Comparison of ENCODE assay signal across 8 mouse cellular contexts in genomic region chr17:85799081-85799864, GRCm38 (mm10).
A peak's percentile ranks its signal among the peaks of the same experiment; 100 is the strongest.
DNase-seq lines count a peak whose midpoint lies in the region; ATAC-seq and TF ChIP-seq lines count a peak whose summit lies in the region.

No protein-coding gene starts in this region.

- H3K36me3 ChIP-seq in kidney, embryonic 15.5 days, result no peaks in the 10 kb centered on the region
- H3K36me3 ChIP-seq in limb, embryonic 12.5 days, result no peaks in the 10 kb centered on the region

- H3K9ac ChIP-seq in kidney, embryonic 15.5 days, result peak overlapping the region; percentile 31
- H3K9ac ChIP-seq in limb, embryonic 12.5 days (replicated peaks), result peak overlapping the region; percentile 78

- no peak for TF ChIP-seq CTCF in embryonic fibroblast, embryonic 13.5 days (IDR thresholded peaks at IDR 0.05; ENCODE audit: borderline replicate concordance, insufficient read depth, low read length)

- no peak for TF ChIP-seq POLR2A in embryonic fibroblast, embryonic 13.5 days (IDR thresholded peaks at IDR 0.05; ENCODE audit: low read depth, low read length)

- H3K27me3 ChIP-seq in kidney, embryonic 15.5 days, result peaks cover 79% of the 10 kb centered on the region
- peaks cover 57% of the 10 kb centered on the region for H3K27me3 ChIP-seq in limb, embryonic 12.5 days

- intact Hi-C loops in left cerebral cortex, postnatal 10 days (cut with DNase I), result loop anchor here (5.0 kb wide), 1 partner anchor 107 kb away; no protein-coding TSS in a partner anchor

- peak overlapping the region; percentile 78 for H3K27ac ChIP-seq in kidney, embryonic 15.5 days
- H3K27ac ChIP-seq in embryonic fibroblast, embryonic 13.5 days (ENCODE audit: insufficient read depth, low read length), result no peak overlapping the region
- peak overlapping the region; percentile 85; the same call in 1 of the 2 replicates for H3K27ac ChIP-seq in limb, embryonic 12.5 days

- 2% methylated on average over 22 of the region's 22 CpGs for WGBS in kidney, embryonic 15.5 days
- 2% methylated on average over 22 of the region's 22 CpGs for WGBS in limb, embryonic 12.5 days

- no peak for DNase-seq in kidney, adult 18-20 months
- DNase-seq in retina, embryonic 14.5 days (ENCODE audit: low spot score), result peak; percentile 36
- no peak for DNase-seq in left cerebral cortex, postnatal 10 days (ENCODE audit: extremely low spot score in 1 of 2, low spot score in 2 of 2)
- DNase-seq in frontal cortex, postnatal 36 days (ENCODE audit: low spot score in 2 of 2), result no peak

- H3K4me2 ChIP-seq in kidney, embryonic 15.5 days, result peak overlapping the region; percentile 74
- H3K4me2 ChIP-seq in limb, embryonic 12.5 days, result peak overlapping the region; percentile 97

- H3K4me1 ChIP-seq in kidney, embryonic 15.5 days, result peaks cover 27% of the 10 kb centered on the region
- no peaks in the 10 kb centered on the region for H3K4me1 ChIP-seq in embryonic fibroblast, embryonic 13.5 days (ENCODE audit: control insufficient read depth, insufficient read depth, low read length)
- H3K4me1 ChIP-seq in limb, embryonic 12.5 days (replicated peaks), result peaks cover 49% of the 10 kb centered on the region

- H3K4me3 ChIP-seq in kidney, embryonic 15.5 days (replicated peaks), result peak overlapping the region; percentile 45
- peak overlapping the region; percentile 25 for H3K4me3 ChIP-seq in embryonic fibroblast, embryonic 13.5 days (ENCODE audit: insufficient read depth, low read length)
- H3K4me3 ChIP-seq in limb, embryonic 12.5 days (replicated peaks), result peak overlapping the region; percentile 55

- no peaks in the 10 kb centered on the region for H3K9me3 ChIP-seq in kidney, embryonic 15.5 days (replicated peaks)
- H3K9me3 ChIP-seq in limb, embryonic 12.5 days, result no peaks in the 10 kb centered on the region

- peak; percentile 46 for ATAC-seq in kidney, embryonic 15.5 days (replicated peaks; ENCODE audit: low FRiP score)
- no peak for ATAC-seq in limb, embryonic 12.5 days (ENCODE audit: insufficient number of reproducible peaks, insufficient read depth, low FRiP score, low TSS enrichment, low read depth)
- no peak for ATAC-seq in activated CD4-positive, CD25-positive, alpha-beta regulatory T cell, adult 4 months
